Mouse (Mus musculus) frontal cortex, postnatal 25 days (tissue): ENCODE measurements around the gene Klc1.
A peak's percentile ranks its signal among the peaks of the same experiment; 100 is the strongest.
"Not testable (repeated sequence)": the region's sequence is repeated elsewhere in the genome, so short reads cannot be mapped to it uniquely, and the experiment has no call there.

Experiments used
- DNase-seq, 2 experiments: peaks; one replicate each; pipeline ENCODE4 v3.0.0; 2022; ENCODE audit warnings: low spot score in 2 of 2

Gene Klc1

DNA sequence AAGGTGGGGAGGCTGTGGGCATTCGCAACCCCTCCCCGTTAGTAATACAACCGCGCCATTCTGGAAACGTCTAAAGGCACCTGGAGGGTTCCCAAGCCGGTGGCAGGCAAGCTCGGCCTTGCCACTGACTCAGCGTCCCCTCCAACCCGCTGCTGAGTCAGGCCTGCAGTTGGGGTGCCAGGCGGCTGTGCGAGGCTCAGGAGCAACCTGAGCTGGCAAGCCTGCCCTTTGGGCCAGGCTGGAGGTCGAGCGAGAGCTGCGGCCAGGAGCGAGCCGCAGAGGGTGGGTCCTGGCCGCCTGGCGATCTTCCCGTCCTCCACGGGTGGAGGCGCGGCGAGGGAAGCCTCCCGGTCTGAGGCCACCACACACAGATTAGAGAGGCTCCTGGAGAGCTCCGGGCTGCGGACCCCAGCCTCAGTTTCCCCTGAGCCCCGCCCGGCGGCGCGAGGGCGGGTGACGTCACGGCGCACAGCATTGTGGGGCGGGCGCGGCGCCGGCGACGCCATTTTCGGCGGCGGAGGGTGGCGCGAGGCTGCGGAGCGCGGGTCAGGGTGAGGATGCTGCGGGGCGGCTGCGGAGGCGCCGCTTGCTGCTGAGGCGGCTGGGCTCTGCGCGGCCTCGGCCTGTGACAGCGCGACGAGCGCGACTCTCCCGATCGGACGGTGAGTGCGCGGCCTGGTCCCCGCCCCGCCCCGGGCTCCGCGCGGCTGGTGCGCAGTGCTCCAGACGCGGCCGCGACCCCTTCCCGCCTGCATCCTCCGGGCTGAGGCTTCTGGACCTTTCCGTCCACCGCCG lies at the start of gene Klc1:
TSS of gene Klc1 (plus strand) at position 469 of the 795 bp plus-strand sequence.
- DNase-seq = peak; percentile 62 to 72

DNA sequence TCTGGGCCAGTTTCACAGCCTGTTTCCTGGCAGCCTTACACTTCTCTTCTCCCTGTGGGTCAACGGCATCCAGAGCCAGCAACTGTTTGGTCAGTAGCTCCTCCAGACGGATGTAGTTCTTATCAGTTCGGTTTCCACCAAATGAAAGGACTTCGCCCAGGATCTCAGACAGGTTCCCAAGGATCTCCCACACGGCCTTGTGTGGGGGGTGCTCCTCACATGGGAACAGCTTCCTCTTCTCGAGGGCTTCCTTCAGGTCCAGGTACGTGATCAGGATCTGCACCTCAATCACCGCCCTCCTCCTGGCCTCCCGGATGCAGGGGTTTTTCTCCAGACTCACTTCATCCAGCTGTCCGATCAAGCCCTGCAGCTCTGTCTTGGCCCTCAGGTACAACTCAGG lies 48.6 kb upstream of the Klc1 start:
- no peak for DNase-seq

DNA sequence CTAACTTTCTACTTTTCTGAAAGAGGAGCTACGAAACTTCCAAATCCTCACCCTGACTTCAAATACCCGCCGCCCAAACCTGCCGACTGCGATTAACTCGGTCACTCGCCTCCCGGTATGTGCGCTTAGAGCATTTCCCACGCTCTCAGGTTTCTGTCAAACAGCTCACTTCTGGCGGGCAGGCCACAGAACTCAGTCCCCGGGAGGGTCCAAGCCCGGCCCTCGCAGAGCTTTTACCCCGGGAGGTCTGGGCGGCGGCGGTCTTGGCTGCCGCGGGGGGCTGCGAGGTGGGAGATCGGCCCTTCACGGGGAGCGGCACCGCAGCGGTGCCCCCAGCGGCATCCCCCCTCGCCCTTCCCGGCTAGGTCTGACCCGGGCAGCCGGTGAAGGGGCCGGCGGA lies 46.2 kb upstream of the Klc1 start:
- DNase-seq = no peak

DNA sequence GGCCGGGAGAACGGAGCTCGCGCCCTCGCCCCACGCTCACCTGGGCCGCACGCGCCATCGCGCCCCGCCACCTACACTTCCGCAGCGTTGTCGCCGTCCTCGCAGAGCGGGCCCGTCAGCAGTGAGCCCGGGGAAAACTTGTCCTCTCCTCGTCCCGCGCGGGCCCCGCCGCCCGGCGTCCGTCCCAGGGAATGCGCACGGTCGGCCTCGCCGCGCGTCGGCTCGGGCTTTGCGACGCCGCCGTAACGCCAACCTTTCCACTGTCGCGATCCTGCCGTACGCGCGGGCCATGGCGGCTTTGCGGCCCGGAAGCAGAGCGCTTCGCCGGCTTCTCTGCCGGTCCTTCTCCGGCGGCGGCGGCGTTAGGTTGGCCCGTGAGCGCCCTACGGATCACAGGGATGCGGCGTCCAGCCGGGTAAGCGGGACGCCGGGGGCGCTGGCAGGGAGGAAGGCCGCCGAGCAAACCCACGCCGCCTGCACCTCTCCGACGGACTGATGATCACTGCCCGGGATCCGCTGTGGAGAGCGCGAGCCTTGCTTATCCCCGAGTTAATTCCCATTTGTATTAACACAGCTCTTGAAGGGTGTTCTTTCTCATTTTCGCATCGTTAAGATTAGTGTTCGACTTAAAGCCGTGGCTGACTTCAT lies 45.5 kb upstream of the Klc1 start, which contains the start of the genes Bag5 and Apopt1:
TSS of gene Bag5 (minus strand) at position 254 of the 648 bp plus-strand sequence.
TSS of gene Apopt1 (plus strand) at position 258 of the 648 bp plus-strand sequence.
- peak; percentile 83 to 87 for DNase-seq

DNA sequence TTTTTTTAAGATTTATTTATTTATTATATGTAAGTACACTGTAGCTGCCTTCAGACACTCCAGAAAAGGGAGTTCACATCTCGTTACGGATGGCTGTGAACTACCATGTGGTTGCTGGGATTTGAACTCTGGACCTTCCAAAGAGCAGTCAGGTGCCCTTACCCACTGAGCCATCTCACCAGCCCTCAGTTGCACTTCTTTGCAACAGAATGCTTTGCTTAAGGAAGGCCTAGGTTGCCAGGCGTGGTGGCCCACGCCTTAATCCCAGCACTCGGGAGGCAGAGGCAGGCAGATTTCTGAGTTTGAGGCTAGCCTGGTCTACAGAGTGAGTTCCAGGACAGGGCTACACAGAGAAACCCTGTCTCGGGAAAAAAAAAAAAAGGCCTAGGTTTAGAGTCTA lies 44.8 kb upstream of the Klc1 start:
- not testable (repeated sequence) for DNase-seq

DNA sequence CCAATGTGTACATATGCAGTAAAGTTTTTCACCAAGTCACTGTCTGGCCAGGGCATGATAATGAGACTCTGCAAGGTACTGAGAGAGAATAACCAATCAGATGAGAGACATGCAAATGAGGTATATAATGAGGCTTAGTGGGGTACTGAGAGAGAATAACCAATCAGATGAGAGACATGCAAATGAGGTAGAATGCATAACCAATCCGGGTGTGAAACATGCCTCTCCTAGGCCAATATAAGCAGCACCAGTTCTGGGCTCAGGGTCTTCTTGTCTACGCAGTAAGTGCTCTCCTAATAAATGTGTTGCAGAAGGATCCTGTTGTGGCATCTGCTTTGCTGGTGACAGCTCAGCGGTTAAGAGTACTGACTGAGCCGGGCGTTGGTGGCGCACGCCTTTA lies 42.1 kb upstream of the Klc1 start:
- no peak for DNase-seq

DNA sequence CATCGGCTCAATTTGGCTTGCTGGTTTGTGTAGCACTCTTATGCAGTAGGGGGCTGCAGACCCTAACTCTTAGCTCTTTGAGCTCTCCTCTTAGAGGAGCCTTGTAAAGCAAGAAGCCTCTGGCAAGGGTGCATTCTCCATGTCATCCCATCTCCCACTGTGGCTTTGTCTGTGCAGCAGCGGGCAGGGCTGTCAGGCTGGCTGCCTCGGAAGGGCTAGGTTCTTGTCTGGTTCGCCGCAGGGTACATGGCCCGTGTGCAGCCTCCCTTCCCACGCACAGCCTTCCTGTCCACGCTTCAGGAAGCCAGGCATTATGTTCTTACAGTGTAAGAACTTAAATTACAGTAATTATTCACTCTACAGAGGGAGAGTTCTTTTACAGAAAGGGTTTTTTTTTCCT lies 40.0 kb upstream of the Klc1 start:
- DNase-seq = no peak

DNA sequence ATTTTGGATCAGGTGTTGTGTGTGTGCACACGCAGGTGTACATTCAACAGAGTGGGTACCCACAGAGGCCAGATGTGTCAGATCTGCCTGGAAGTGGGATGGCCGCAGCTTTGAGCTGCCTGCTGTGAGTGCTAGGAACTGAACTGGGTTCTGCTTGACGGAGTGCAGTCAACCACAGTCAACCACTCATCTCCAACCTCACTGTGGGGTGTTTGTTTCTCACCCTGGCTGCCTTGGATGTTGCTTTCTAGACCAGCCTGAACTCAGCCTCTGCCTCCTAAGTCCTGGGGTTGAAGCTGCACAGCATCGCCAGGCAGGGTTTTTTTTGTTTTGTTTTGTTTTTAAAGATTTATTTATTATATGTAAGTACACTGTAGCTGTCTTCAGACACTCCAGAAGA lies 38.4 kb upstream of the Klc1 start:
- DNase-seq = no peak

DNA sequence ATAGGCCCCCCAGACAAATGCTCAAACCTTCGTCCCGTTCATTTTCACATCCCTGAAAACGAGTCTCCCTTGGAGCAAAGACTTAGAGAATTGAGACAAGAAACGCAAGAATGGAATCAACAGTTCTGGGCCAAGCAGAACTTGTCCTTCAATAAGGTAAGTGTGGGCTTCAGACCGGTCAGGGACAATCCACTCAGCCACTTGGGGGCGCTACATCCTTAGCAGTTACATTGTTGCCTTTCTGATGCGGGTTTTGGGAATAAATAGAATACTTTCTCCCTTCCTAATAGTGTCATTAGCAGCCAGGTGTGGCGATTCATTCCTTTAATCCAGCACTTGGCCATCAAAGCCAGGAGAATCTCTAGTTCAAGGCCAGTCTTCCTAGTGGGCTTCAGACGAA lies 36.0 kb upstream of the Klc1 start:
- DNase-seq = no peak

DNA sequence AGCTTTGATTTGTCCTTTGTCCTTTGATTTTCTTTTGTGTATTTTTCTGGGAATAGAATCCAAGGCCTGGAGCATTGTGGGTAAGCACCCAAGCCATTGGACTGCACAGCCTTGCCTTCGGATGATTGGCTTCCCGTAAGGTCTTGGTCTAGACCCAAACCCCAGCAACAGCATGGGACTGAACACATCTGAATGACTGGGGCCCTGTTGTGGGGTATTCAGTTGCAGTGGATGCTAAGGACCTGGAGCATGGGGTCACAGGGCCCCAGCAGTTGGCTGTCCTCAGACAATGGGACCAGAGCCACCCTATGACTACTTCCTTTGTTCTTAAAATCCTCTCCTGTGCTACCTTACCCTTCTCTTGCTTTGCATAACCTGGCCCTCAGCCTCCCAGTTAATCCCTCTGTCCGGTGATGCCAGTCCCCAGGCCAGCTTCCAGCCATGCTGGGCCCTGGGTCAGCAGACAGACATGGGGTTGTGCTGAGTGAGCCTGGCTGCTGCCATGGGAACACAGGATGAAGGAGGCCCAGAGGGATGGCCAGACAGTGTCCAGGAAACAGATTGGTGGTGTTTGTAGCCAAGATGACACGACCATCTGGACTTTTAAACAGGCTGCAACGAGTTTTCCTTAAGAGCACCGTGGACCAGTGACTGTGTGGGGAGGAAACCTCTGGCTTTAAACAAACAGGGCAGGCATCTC lies 33.9 kb upstream of the Klc1 start:
- DNase-seq = no peak

DNA sequence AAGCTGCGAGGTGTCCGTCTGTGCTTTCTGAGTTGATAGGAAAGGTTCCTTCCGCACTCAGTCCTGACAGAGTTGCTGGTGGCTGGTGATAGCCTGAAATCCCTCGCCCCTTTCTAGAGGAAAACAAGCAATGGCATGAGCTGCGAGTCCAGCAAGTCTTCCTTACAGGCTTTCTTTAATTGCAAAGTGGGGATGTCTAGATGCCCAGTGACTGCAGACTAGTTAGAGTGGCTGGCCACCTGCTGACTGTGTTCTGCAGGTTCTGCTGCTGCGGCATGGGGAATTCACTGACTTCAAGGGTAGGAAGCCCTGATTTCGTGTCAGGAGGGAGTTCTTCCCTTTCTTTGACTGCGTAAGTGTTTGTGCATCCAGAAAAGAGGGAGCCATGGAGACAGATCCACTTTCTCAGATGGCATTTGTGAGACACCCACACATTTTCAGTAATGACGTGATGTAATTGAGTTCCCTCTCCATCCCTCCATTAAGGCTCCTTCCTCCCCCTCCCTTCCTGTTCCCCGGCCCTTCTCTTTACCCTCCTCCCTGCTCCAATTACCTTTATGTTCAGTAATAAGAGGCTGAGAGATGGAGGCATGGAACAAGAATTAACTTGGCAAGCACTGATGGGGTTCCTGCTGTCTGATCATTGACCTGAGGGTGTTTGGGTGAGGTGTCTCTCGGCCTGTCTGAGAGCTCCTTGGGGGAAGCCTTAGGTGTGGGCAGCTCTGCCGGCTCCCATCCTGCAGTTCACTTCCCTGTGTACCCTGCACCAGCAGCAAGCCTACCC lies 33.1 kb upstream of the Klc1 start:
- no peak for DNase-seq

DNA sequence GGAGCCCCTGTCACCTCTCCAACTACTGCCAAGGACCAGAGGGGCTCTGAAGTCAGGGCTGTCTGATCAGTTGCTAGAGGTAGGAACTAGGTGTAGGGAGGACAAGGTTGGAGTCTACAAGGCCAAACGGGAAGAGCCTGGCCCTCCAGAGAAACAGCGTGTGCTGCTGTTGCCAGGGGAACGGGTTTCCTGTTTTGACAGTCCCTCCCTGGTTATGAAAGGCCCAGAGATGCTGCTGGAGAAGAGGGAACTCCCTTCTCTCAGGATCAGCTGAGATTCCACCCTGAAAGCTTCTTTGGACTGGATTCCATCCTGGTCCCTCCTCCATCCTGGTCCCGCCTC lies 32.6 kb upstream of the Klc1 start:
- peak in 1 of 2 experiments; percentile 54 for DNase-seq

DNA sequence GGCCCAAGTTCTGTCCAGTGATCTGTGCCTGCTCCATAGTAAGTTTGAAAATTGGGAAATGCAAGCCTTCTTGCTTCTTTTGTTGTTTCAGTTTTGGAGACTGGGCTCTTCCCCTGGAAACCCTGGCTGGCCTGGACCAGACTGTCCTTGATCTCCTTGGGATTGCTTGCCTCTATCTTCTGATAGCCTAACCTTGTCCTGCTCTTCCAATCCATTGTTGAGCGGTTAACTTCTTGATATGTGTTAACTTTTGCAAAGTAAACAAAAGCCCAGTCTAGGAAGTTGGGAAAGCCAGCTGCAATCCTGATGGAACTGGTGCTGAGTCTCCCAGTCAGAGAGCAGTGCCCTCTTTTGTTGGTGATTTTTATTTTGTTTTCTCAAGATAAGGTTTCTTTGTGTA lies 30.7 kb upstream of the Klc1 start:
- no peak for DNase-seq

DNA sequence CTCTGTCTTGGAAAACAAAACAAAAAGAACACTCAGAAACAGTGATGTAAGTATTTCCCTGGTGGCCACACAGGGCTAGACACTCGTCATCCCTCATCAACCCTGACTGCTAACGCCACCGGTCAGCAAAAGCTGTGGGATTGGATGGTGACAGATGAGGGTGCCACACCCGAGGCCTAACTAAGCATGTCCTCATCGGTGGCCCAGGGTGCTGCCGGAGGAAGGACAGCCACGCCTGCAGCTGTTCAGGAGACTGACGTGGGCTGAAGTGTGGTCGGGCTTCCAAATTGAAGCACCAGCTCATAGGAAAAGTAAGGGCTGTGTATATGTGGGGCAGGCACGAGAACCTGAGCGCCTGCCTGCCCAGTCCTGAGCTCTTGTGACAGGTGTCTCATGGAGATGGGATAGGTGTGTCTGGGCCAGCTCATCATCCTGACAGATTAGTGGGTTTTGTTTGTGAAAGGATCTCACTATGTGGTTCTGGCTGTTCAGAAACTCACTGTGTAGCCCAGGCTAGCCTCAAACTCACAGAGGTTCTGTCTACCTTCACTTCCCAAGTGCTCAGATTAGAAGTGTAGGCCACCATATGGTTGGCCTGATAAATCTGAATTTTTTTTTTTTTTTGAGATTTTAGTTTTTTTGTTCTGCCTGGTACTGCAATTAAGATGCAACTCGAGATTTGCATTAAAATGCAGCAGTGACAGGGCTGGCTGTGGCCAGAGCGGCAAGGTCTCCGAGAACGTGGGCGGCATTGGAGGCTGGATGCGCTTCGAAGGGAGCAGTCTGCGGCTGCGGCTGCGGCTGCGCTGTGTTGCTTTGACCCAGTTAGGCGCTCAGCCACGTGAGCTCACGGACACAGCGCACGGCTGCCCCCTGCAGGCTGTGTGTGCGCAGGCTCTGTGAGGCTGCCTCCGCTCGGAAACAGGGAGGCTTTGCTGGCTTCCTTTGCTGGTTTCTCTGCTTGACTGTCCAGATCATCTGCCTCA lies 26.5 kb upstream of the Klc1 start:
- DNase-seq = peak; percentile 66 to 78

DNA sequence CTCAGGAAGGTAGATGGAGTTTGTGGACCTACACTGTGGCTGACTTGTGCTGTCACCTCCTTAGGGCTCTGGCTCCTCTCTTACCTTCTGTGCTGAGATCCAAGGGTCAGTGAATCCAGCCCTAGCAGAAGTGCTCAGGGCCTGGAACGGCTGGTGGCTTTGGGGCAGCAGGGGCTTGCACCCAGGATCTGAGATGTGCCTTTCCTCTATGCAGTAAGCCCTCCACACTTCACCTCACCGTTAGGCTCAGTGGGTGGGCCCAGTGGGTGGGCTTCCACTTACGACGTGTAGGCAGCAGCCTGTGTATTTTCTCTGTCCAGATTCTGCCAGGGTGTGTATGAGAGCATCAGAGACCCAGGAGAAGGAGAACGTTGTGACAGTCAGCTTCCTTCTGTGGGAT lies 25.7 kb upstream of the Klc1 start:
- no peak for DNase-seq

DNA sequence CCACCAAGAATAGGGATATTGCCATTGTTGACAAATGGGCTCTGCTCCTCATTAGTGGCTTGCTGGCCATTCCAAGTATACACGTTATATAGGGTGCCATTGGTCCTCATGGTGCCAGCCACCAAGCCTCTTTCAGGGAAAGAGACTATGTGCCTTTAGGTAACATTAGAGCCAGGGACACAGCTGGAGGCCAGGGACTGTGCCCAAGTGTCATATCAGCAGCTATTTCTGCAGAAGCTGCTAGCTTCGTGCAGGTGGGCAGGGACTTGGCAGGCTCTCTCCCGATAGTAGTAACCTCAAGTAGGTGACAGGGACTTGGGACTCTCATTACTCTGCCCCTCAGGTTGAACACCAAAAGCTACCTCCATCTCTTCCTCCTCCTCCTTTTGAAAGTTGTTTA lies 23.7 kb upstream of the Klc1 start:
- DNase-seq = no peak

DNA sequence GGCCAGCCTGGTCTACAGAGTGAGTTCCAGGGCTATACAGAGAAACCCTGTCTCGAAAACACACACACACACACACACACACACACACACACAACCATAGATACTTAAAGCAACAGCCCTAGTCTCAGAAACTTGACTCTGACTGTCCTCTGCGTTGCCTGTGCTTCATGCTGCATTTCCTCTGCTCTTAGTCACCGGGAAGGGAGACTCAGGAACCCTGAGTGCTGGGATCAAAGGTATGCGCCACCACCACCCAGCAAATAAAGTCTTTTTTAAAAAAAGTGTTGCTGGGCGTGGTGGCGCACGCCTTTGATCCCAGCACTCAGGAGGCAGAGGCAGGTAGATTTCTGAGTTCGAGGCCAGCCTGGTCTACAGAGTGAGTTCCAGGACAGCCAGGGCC lies 22.0 kb upstream of the Klc1 start:
- not testable (repeated sequence) for DNase-seq

DNA sequence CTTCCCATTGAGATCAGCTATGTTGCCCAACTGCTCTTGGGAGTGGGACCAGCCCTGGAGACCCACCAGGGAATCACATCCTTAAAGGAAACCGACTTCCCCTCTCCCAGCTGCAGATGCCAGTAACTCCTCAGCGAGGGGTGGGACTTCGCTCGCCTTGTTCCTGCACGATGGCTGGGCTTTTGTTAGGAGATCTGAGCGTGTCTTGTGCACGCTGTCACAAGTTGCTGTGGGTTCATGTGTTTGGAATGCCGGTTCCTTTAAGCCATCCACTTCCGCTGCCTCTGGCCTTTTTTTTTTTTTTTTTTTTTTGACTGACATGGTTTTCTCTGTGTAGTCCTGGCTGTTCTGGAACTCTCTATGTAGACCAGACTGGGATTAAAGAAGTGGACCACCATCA lies 21.3 kb upstream of the Klc1 start:
- no peak for DNase-seq

DNA sequence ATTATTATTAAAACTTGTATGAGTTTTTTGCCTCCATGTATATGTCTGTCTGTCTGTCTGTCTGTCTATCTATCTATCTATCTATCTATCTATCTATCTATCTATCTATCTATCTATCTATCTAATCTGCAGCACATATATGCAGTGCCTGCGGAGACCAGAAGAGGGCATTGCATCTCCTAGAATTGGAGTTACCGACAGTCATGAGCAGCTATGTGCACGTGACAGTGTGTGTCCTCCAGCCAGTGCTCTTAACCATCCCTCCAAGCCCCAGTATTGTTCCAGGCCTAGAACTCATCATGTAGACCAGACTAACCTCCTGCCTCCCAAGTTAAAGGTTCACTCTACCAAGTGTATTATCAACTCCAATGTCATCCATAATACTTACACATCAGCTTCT lies 19.9 kb upstream of the Klc1 start:
- peak in 1 of 2 experiments; percentile 59 for DNase-seq

DNA sequence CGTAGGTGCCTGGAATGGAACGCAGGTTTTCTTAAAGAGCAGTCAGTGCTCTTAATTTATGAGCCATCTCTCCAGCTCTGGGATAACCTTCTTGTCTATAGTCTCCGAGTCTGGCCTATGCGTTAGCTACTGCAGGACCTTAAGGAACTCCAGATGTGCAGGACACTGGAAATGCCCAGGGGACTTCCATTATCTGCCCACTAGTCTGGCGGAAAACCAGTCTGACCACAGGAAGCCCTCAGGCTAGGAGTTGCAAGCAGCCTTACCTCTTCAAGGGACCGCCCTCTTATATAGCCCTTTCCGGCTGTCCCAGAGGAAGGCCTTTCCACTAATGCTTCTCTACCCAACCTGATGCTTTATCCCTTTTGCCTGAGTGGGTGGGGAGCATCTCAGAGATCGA lies 17.3 kb upstream of the Klc1 start:
- no peak for DNase-seq

DNA sequence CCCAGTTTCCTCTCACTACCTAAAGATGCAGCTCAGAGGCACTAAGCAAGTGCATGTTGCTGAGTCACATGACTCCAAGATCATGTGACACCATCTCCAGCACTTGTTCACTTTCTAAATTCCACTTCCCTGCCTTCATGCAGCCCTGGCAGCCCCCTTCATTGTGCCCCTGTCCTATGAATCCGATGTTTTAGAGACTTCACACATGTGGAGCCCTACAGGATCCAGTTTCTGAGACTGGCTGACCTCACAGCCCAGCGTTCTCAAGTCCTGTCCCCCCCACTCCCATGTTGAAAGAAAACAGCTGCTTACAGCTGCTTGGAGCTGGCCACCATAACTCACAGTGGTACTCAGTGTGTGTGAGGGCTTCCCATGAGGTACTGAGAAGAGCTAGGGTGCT lies 15.2 kb upstream of the Klc1 start:
- DNase-seq = no peak
